Mouse (Mus musculus) cerebellum, postnatal 4 days (tissue): ENCODE measurements at regions not wholly inside any gene's neighbourhood (a gene's known extent, or its start where the extent isn't known, plus 50 kb on each side); places are given as distances from the start of the nearest gene placed in this dataset.

Experiments used
- DNase-seq, 2 experiments: peaks; one replicate each; pipeline ENCODE4 v3.0.0; 2022; ENCODE audit warnings: low spot score in 2 of 2, mixed read lengths in 1 of 2

DNA sequence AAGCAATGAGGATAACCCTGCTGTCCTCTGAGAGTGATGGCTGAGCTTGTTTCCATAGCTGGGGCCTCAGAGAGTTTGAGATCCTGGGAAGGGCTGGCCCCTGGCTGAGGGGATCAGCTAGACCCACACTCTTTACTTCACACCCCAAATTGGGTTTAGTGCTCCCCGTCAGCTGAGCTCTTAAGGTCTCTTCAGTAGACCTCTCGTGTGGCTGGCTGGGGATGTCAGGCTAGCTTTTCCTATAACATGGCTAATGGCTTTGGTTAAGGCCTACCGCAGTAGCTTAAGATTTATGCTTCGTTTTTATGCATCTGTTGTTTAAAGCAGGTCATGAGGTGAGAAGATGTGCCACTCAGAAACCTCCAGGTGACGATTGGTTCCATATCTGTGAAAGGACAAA lies 168.8 kb downstream of the Diras2 start:
- DNase-seq: no peak

DNA sequence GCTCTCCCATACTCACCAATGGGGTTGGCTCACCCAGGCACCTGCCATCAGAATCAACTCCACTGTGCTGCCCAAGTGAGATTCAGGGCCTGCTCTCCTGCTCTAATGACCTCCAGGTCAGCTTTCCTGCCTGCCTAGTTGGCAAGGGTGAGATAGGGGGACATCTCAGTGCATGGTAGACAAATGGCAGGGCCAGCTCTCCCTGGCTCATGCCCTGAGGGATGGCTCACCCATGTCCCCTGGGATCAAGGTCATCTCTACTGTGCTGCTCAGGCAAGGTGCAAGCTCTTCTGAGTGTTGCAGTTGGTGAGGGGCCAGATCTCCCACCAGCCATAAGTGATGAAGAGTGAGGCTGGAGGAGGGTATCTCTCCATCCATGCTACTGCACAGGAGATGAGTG lies 161.2 kb downstream of the Diras2 start:
- no peak for DNase-seq

DNA sequence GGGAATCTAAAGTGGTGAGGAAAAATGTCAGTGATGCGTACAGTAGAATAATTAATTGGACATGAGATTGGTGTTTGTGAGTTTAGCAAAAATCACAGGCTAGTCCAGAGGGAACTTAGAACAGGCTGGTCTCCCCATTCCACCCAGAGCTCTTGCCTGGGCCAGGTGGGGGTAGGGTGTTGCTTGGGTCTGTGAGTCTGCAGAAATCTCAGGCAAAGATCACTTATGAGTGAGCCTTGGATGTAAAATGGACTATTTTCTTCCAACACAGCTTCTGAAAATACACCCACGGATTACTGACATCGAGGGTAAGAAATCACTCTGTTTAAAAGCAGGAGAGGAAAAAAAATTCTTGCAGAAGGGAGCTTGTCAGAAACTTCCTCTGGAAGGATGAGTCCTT lies 159.1 kb downstream of the Diras2 start:
- no peak for DNase-seq

DNA sequence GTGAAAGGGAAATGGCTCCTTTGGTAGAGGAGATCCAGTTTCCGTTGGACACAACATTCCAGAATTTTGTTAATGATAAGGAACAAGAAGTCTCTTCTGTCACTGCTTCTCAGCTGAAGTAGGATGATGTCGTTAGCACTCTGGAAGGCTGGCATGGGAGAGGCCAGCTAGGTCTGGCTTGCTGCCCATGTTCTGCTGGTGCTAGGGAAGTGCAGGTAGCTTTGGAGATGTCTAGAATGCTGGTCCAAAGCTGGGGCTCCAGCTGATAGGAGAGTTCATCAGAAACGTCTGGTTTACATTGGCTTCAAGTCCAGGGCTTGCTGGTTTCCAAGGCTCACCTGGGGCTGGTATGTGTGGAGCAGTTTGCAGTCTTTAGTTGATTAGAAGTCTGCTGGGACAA lies 156.3 kb downstream of the Diras2 start:
- no peak for DNase-seq

DNA sequence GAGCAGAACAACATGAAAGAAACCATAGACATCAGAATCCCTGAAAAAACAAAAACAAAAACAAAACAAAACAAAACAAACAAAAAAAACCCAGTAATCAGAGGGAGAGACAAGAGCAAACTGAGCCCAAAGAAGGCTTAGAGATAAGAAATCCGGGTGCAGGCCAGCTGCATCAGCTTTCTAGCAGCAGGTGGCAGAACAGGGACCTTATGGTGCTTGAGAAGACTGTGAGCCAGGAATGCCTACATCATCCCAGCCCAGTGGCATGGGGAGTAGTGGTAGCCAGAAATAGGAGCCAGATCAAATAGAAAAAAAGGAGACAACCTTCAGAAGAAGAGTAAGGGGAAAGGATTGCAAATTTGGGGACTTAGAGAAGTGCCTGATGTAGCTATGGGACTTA lies 152.8 kb downstream of the Diras2 start:
- DNase-seq: no peak

DNA sequence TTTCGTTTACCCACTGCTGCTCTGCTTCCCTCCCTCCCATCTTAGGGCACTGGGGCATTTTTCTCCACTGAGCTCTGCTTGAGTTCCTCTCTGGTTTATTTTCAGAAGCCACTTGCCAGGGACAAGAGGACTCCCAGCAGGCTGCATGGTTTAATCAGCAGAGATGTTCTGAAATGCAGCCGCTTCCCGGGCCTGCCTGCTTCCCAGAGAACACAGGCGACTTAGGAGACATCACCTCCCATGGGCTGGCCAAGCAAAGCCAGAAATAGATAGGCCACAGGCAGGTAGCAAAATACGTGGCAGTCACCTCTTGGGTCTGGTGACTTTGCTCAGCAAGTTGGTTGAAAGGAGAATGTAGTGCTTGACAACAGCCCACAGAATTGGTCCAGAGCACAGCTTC lies 141.8 kb downstream of the Diras2 start:
- DNase-seq: no peak

DNA sequence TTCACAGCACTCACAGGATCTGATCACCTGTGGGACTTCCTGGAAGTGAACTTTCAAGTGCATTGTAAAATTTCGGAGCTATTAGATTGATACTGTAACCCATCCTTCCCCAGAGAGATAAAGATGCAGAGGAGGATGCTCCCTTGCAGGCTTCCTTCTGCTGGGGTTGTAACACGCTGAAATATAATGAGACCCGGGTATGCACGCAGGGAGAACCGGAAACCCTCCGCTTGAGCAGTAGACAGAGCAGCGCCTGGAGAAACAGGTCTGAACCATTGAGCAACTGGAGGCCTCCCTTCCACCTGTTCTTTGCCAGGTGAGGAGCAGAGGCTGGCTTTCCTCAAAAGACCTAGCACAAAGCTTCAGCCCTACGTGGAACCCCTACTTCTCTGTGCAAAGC lies 135.3 kb downstream of the Diras2 start:
- DNase-seq: no peak

DNA sequence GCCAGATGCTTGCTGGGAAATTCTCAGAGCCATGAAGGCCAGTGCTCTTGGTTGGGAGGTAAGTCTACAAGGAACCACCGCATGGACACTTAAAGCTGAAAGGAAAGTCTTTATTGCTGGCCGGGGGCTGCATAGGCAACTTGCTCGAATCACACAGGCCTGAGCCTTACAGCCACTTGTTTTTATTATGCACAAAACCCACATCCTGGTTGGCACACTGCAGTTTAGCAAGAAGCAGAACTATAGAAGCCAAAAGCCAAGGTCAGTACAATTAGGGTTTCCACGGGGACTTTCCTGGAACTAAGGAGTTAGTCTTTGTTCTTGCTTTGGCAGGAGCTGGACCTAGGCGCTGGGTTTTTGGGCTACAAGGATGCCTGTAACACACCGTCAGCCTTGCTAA lies 132.7 kb downstream of the Diras2 start:
- no peak for DNase-seq

DNA sequence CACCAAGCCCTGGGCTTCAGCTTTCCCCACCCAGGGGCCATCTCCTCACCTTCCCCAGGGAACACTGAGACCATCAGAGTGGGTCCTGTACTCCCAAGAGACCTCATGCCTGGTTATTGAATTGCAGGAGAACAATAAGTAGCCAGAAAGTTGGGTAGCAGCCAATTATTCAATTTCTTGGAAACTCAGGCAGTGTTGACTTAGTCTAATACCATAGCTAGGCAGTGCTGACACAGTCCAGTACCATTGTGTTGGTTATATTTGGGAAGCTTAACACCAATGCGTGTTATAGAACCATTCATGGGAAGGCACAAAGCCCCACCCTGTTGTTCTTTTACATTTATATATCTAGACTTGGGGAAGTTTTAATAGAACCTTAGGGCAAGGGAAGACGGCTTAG lies 131.9 kb downstream of the Diras2 start:
- DNase-seq: no peak

DNA sequence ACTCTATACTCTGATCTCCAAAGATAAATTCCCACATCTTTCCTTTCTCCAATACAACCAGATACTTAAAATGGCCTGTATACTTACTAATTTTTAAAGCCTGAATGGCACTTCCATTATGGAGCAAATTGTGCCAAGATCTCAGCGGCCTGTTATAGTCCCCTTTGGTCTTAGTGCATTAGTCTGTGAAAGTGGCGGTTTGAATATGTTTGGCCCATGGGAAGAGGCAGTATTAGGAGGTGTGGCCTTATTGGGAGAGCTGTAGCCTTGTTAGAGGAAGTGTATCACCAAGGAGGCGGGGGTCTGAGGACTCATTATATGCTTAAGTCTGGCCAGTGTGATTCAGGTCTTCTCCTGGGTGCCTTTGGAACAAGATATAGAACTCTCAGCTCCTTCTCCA lies 127.3 kb downstream of the Diras2 start:
- DNase-seq: no peak

DNA sequence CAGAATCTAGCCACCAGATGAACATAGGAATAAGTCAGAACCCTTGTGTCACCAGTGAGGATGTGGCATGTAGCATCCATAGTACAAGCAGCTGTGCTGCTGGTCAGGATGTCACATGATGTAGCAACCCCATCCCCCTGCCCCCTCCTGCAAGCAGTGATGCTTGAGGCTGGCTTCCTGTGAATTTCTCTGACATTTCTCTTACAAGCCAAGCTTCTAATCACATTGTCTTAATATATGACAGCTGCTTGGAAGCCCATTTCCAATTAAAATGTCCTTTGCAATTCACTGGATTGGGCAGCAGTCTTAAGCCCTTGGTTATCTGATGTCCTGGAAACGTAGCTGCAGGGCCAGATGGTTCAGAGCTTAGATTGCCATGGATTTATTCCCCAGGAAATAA lies 114.8 kb downstream of the Diras2 start:
- DNase-seq: peak in 1 of 2 experiments; percentile 16

DNA sequence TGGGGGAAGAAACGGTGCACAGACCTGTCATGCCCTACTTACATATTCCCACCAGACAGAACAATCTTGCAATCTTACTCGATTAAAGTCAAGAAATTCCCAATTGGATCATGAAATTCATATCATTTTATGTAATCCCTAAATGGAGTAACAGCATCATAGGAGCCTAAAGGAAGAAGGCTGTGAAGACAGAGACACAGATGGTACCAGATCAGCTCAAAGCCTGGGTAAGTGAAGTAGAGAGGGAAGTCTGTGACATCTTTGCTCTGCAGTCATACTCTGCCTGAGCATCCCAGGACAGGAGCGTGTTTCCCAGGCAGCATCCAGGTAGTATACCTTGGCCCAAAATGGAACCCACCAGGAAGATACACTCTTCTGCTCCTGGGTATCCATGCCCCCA lies 108.6 kb downstream of the Diras2 start:
- no peak for DNase-seq

DNA sequence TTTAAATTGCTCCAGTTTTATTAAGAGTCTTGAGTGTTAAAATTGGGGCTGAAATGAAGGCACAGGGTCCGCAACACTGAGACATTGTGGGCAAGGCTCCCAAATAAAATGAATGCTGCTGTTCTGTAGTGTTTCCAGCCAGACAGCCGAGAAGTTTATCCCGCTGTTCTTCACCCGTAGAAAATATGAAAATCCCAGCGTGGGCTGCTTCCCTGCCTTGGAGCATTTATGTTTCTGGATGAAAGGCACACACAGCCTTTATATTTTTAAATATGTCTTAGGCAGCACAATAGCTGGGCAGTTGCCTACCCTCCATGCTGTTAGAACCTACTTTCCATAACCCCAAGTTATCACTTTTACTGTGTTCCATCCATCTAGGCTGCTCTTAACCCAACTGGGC lies 102.6 kb downstream of the Diras2 start:
- DNase-seq: no peak

DNA sequence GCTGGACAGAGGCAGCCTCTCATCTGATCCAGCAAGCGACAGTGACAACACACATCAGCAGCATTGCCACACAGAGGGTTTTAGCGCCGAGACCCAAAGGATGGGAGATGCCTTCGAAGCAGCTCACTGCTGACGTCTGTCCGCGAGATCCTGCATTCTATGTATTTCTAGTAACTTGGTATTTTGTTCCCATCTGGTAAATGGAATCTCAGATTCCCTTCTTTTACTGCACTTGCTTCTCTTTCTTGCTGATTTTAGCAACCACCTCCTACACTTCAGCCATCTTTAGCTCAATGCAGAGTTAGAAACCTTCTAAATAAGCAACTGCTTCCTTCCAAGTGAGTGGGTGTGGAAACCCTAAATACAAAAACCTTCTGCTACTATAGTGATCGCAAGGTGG lies 94.3 kb downstream of the Diras2 start:
- no peak for DNase-seq

DNA sequence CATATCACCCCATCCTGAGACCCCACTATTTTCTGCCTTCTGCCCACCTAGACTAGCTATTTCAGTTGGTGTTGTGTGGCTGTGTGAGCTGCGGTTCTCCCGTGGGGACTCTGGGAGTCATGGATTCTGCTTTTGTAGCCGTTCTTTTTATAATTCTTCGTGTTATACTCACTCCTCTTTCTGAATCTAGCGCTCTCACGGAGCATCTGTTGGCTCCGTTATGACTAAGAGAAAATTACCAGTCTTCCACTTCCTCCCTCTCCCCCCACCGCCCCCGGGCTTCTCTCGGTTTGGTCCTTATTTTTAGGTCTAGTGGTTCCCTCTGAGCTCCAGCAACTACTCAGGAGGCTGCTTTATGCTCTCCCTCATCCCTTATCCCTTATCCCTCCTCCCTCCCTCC lies 85.6 kb downstream of the Diras2 start:
- no peak for DNase-seq

DNA sequence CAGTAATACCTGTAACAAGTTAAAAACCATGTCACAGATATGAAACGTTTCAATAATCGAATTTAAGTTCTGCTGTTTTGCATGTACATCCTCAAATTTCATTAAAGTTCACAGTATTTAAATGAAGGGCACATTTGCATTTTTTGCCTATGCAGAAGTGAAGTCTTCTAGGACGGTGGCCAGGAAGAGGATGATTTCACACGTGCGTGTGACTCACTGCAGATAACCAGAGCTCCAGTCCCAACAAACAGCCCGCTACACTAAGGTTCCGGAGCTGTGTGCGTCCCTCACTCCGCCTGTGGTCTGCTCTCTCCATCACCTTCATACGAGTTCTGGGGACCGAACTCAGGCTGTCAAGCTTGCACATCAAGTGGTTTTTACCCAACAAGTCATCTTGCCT lies 82.2 kb downstream of the Diras2 start:
- DNase-seq: no peak

DNA sequence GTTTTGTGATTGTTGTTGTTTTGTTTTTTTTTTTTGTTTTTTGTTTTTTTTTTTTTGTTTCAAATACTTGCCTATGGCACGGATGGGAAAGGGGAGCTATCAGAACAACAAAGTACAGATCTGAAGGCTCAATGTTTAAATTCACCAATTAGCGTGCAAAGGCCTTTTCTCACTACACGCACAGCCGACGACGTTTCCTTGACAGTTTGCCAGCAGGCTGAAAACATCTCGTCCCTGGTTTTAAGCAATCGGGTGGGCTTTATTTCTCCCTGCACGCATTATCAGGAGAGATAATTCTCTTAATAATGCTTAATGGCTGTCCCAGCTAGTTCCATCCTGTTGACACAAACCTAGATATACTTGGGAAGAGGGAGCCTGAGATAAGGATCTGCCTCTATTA lies 79.6 kb downstream of the Diras2 start:
- no peak for DNase-seq

DNA sequence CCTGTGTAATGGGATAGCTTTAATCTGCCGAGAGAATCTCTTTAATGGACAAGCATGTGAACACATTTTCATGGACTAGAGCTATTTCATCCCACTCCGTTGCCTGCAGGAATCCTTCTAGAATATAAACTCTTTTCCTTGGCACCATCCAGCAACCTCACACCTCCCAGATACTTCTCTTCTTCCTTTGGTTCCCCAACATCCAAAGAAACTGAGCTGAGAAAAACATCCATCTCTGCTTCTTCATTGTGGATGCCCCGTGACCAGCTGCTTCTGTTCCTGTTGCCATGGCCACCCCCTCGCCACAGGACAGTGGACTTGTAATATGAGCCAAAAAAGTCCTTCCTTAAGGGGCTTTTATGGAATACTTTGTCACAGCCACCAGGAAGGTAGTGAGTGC lies 78.8 kb downstream of the Diras2 start:
- DNase-seq: no peak
